Mouse (Mus musculus): Measurements from ENCODE around the gene Olfr723.
"Not testable (repeated sequence)": the region's sequence is repeated elsewhere in the genome, so short reads cannot be mapped to it uniquely, and the experiment has no call there.

Olfr723 gene

DNA sequence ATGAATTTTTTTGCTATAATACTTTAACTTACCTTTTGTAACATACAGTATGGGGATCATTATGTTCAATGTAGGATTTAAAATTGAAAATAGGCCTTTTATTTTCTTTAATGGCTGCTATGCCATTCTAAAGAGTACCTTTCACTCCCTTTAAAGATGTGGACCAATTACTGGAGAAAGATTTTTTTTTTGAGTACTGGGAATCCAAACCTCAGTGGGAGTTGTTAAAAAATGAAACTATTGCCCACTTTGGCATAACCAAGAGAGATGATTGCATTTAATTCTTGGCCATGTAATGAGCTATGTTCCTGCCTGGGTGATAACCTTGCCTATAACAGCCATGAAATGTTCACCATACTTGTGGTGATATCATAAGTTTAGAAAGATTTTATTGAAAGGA lies at the start of gene Olfr723:
Gene Olfr723, minus strand, starts transcription at position 101 of the 400 bp plus-strand sequence.
- DNase-seq (ENCODE audit: low read depth, low spot score), result not testable (repeated sequence)

DNA sequence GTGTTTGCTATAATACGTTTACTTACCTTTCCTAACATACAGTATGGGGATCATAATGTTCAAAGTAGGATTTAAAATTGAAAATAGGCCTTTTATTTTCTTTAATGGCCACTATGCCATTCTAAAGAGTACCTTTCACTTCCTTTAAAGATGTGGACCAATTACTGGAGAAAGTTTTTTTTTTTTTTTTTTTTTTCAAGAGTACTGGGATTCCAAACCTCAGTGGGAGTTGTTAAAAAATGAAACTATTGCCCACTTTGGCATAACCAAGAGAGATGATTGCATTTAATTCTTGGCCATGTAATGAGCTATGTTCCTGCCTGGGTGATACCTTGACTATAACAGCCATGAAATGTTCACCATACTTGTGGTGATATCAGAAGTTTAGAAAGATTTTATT lies 31.6 kb upstream of the Olfr723 start, which contains the start of gene Olfr724:
Gene Olfr724, minus strand, starts transcription at position 101 of the 400 bp plus-strand sequence.
- DNase-seq (ENCODE audit: low read depth, low spot score), result not testable (repeated sequence)

DNA sequence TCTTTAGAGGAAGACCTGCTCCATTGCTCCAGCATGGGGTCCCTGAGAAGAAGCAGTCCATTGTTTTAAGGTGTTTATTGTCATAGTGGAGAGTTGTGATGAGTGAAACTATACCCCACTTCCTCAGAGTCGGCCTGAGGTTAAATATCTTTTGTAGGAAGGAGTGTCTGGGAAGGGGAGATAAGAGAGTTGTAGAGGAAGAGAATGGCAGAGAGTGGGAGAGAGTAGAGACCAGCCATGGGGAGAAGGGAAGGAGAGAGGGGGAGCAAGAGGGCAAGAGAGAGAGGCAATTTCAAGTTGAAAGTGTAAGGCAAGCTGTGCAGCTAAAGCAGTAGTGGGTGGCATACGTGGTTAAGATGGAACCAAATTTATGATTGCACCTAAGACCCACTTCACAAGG lies 24.3 kb upstream of the Olfr723 start:
- DNase-seq (ENCODE audit: low read depth, low spot score), result no peak

- DNase-seq (ENCODE audit: low read depth, low spot score), result no peak
Measured at GRCm38 (mm10) chr14:49901899-49902298, 29.7 kb downstream of the Olfr723 start, which contains the start of gene Olfr722. TSS of gene Olfr722 (minus strand) at chr14:49901999.
